Mouse (Mus musculus): ENCODE measurements at regions not wholly inside any gene's neighbourhood (a gene's known extent, or its start where the extent isn't known, plus 50 kb on each side); places are given as distances from the start of the nearest gene placed in this dataset.

- in situ Hi-C loops (cut with MboI, MseI): no loop called here
These were observed 351.8 kb upstream of the Atp2b1 start for GRCm38 (mm10) chr10:98562297-98562912.

GRCm38 (mm10) chr10:98572782-98573536 lies 341.2 kb upstream of the Atp2b1 start:
- in situ Hi-C loops (cut with MboI, MseI): no loop called here

DNA sequence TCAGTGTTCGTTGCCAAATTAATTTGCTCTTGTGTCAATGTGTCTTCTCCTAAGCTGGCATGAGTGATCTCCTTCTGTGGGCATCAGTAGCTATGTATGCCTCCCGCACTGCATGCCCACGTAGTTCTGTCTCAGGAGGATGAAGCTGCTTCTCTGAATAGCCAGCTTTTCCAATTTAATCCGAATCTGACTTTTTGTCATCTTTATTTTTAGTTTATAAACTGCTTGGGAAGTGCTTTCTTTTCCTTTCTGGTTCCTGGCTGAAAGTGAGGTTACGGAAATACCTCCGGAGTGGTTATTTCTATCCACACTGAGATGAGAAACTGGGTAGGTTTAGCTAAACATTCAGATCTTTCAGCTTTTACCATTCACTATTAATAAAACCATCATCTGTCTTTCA lies 337.2 kb upstream of the Atp2b1 start:
- in situ Hi-C loops (cut with MboI, MseI): no loop called here

GRCm38 (mm10) chr10:98584776-98585175 lies 329.4 kb upstream of the Atp2b1 start:
- in situ Hi-C loops (cut with MboI, MseI): no loop called here

GRCm38 (mm10) chr10:98589726-98590125 lies 324.5 kb upstream of the Atp2b1 start:
- in situ Hi-C loops (cut with MboI, MseI): no loop called here

DNA sequence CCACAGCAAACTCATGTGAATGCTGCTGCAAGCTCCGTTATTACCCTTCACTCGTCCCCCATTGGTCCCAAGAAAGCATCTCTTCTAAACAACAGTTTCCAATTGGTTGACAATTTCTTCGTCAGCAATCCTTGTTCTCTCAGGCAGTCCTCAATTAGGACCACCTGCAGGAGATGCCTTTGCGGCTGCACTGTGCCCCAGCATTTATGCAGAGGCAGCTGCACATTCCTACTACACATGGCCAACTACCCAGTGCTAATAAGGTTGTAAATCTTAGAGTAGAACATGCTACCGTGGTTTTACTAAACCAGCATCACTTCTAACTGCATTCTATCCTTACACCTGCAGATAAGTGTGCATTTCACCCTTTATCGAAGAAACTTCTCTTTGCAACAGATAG lies 322.1 kb upstream of the Atp2b1 start:
- in situ Hi-C loops (cut with MboI, MseI): no loop called here

DNA sequence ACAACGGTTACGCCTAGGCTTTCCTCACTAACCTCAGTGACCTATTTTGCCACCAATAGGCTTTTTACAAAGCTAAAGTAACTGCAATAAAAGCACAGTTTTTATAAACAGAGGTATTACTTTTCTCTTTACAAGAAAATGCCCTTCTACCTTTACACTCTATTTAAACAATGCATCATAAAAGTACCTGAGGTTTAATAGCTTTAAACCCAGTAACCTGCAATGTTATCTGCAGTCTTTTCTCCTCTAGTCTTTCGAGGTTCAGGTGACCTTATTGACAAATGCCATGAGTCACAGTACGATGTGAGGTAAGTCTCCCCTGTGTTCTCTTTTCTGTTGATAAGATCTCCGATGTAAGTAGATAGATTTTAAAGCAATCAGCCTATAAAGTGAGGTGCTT lies 320.3 kb upstream of the Atp2b1 start:
- in situ Hi-C loops (cut with MboI, MseI): no loop called here

DNA sequence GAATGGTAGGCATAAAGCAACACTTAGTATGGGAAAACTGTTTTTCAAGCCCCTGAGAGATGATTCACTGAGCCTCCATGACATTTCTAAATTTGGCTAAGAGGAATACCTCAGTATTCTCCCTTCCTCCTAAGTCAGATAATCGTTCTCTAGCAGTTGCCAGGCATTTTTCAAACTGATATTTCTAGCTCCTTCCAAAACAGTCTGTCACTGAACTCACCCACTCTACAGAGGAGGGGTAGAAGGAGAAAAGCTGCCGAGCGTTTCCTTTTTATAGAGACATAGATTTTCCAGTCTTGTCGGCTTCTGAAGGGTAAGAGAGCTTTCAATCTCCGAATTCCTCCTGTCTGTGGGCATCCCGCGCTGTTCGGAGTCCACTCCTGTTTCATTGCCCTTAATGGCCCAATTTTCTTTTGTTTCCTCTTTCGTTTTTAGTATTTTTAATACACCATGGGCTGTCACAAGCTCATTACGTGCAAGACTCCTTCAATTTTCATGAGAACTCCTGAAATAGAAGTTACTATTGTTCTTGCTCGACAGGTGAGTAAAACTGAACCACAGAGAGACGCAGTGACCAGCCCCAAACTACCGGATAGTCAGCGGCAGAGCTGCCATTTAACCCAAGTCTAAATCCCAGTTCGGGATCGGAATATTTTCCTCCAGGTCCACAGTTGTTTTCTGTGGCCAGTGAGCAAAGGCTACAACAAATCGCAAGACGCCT lies 305.8 kb upstream of the Atp2b1 start:
- in situ Hi-C loops (cut with MboI, MseI): no loop called here

DNA sequence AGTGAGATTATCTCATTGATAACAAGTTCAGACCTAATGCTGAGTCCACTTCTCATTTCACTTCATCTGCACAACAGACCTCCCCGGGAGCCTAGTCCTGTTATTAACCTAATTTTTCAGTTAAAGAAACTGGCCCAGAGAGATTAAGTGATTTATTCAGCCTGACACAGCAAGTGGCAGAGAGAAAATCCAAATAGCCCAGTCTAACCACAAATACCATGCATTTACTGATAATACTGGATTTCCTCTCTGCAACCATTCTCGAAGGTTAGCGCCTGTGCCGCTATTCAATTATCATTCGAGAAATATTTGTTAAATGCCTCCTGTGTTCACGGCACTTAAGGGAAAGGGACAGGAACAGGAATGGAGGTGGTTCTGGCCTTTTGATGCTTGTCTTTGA lies 303.5 kb upstream of the Atp2b1 start:
- in situ Hi-C loops (cut with MboI, MseI): loop anchor here (10.0 kb wide), 1 partner anchor 484 kb away; no protein-coding TSS in a partner anchor

DNA sequence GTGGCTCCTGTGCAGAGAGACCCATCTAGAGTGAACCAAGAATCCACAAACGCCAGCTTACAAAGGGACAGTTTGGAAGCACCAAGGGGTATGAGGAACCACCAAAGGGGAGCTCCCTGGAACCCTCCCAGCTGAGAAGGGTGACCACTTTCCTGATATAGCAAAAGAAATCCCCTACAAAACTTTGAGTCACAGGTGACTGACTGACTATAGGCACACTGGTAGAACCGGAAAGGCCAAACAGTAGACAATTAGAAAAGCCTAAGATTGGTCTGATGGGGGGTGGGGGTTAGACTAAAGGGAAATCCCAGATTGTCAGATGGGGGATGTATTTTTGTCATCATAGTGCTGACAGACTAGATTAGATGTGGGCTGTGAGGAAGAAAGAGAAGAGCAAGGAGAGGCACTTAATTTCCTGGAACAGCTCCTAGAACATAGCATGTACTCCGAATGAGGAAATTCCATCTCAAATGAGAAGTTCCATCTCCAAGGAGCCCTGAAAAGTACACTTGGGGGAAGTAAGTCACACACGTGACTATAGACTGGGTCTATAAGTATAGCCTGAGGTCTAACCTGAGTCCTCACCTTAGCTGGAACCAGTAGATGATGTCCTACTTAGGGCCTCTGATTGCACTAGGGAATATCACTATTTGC lies 302.4 kb upstream of the Atp2b1 start:
- in situ Hi-C loops (cut with MboI, MseI): loop anchor here (10.0 kb wide), 1 partner anchor 483 kb away; no protein-coding TSS in a partner anchor

GRCm38 (mm10) chr10:98618736-98619525 lies 295.3 kb upstream of the Atp2b1 start:
- in situ Hi-C loops (cut with MboI, MseI): loop anchor here (10.0 kb wide), 1 partner anchor 476 kb away; no protein-coding TSS in a partner anchor

DNA sequence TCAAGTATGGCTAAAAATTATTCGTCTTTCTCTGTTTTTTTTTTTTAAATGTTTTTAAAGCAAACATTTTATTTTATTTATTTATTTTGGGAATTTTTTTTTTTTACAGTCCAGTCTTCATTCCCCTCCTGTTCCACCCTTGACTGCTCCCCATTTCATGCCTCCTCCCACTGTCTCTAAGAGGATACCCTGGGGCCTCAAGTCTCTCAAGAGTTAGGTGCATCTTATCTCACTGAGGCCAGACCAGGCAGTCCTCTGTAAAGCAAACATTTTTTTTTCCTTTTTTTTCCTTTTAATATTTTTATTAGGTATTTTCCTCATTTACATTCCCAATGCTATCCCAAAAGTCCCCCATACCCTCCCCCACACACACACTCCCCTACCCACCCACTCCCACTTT lies 290.1 kb upstream of the Atp2b1 start:
- in situ Hi-C loops (cut with MboI, MseI): no loop called here

- in situ Hi-C loops (cut with MboI, MseI): no loop called here
These were observed 289.4 kb upstream of the Atp2b1 start for GRCm38 (mm10) chr10:98624681-98625321.

- in situ Hi-C loops (cut with MboI, MseI): no loop called here
These were observed 286.0 kb upstream of the Atp2b1 start for GRCm38 (mm10) chr10:98628191-98628590.

GRCm38 (mm10) chr10:98629248-98629647 lies 285.0 kb upstream of the Atp2b1 start:
- in situ Hi-C loops (cut with MboI, MseI): no loop called here

- in situ Hi-C loops (cut with MboI, MseI): loop anchor here (10.0 kb wide), 1 partner anchor 877 kb away; no protein-coding TSS in a partner anchor
These were observed 276.2 kb upstream of the Atp2b1 start for GRCm38 (mm10) chr10:98637759-98638611.

- in situ Hi-C loops (cut with MboI, MseI): loop anchor here (5.0 kb wide), 1 partner anchor 52 kb away; no protein-coding TSS in a partner anchor
These were observed 268.5 kb upstream of the Atp2b1 start for GRCm38 (mm10) chr10:98645681-98646122.

- in situ Hi-C loops (cut with MboI, MseI): loop anchor here (5.0 kb wide), 1 partner anchor 51 kb away; no protein-coding TSS in a partner anchor
These were observed 267.8 kb upstream of the Atp2b1 start for GRCm38 (mm10) chr10:98646311-98646999.
